Mouse (Mus musculus) embryonic facial prominence, embryonic 10.5 days (tissue): Measurements from ENCODE around the gene Abca8a. TPM values are rescaled to one million over a fixed set of nuclear protein-coding genes. Genes with fewer than 3 reads are reported as not detected.

Experiments
- polyA plus RNA-seq: library from polyadenylated mRNA; unstranded; fragments of >200 nt; fragmentation: Nextera tagmentation; extraction: Ambion mirVana; gene quantifications from 2 replicates; pipeline ENCODE4 v1.2.1, GENCODE M21; 2016

Abca8a gene
- polyA plus RNA-seq, 1 experiment from 2014 or later: not detected

Other genes starting within 250 kb of the Abca8a start
- gene Abca8b, start 100.1 kb downstream of the Abca8a start, polyA plus RNA-seq: 0.37 and 0.38 TPM in 2 replicates
- gene Abca9, start 72.2 kb upstream of the Abca8a start, polyA plus RNA-seq: 1.1 and 1.9 TPM in 2 replicates
- 0.41 and 0.50 TPM in 2 replicates for gene Abca6, start 155.8 kb upstream of the Abca8a start, polyA plus RNA-seq
- gene Abca5, start 241.7 kb upstream of the Abca8a start, polyA plus RNA-seq: 1.5 and 3.5 TPM in 2 replicates